Mouse (Mus musculus): Measurements from ENCODE around the gene Mageb1. TPM values are rescaled to one million over a fixed set of nuclear protein-coding genes. Genes with fewer than 3 reads are reported as not detected.
"Not testable (repeated sequence)": the region's sequence is repeated elsewhere in the genome, so short reads cannot be mapped to it uniquely, and the experiment has no call there.

Mageb1 gene
- polyA plus RNA-seq (2015; fragmentation: Nextera tagmentation; extraction: Ambion mirVana): not detected in 2 replicates

DNA sequence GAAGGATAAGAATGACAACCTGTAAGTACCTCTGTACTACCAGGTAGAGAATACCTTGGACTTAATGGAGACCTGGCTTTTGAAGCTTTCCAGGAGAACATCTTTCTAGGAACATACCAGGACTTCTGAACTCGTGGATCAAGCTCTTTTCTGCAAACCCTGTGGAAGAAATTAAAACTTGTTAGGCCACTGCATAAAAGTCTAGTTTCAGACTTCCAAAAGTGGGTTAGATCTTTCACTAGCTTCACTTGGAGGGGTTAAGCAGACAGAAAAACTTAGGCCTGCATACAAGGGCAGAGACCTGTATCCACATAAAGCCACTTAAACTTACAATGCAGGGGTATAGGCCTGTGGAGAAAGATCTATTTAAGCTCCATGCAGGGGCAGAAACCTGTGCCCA, at the start of gene Mageb1:
Gene Mageb1, minus strand, starts transcription at position 101 of the 400 bp plus-strand sequence.
- not testable (repeated sequence) for H3K27me3 ChIP-seq (replicated peaks; ENCODE audit: insufficient read depth, low read length); H3K4me3 ChIP-seq (ENCODE audit: low read depth, low read length); H3K9ac ChIP-seq (replicated peaks; ENCODE audit: low read depth); H3K27ac ChIP-seq (ENCODE audit: low read length); H3K36me3 ChIP-seq (ENCODE audit: insufficient read depth, low read length); H3K9me3 ChIP-seq (ENCODE audit: low read length); H3K4me2 ChIP-seq (replicated peaks; ENCODE audit: low read depth, low read length); DNase-seq (ENCODE audit: low spot score); H3K4me1 ChIP-seq (ENCODE audit: insufficient read depth, low read depth, low read length); ATAC-seq
- 33% methylated on average over 1 of the region's 1 CpGs for WGBS

Other genes with a start within 250 kb of the Mageb1 start
- not detected in 2 replicates for gene Mageb5, start 233.3 kb downstream of the Mageb1 start, polyA plus RNA-seq (2015; fragmentation: Nextera tagmentation; extraction: Ambion mirVana)